Mouse (Mus musculus): ENCODE measurements around the gene Gm9964. TPM values are rescaled to one million over a fixed set of nuclear protein-coding genes. Genes with fewer than 3 reads are reported as not detected.

Gm9964 gene
- polyA plus RNA-seq, 1 experiment from 2014 or later = not detected

GRCm38 (mm10) chr11:79291651-79292050, 5.1 kb downstream of the Gm9964 start:
- no peaks in the 10 kb centered on the region for H3K9me3 ChIP-seq (ENCODE audit: control insufficient read depth, low read length)
- no peaks in the 10 kb centered on the region for H3K36me3 ChIP-seq (ENCODE audit: control insufficient read depth, insufficient read depth, low read length)
- H3K4me3 ChIP-seq (ENCODE audit: low read depth, low read length) = no peak overlapping the region
- no peaks in the 10 kb centered on the region for H3K27me3 ChIP-seq (replicated peaks; ENCODE audit: control insufficient read depth, insufficient read depth, low read length)
- H3K4me1 ChIP-seq (replicated peaks; ENCODE audit: control insufficient read depth, insufficient read depth, low read length) = peaks cover 7% of the 10 kb centered on the region
- DNase-seq (ENCODE audit: low spot score) (no peak), ATAC-seq (replicated peaks; ENCODE audit: low FRiP score) (no peak)
- no peak overlapping the region for H3K4me2 ChIP-seq
- H3K9ac ChIP-seq (ENCODE audit: low read depth, low read length) = no peak overlapping the region
- 56% methylated on average over 5 of the region's 5 CpGs for WGBS
- no peak overlapping the region for H3K27ac ChIP-seq (ENCODE audit: low read depth, low read length)

- H3K4me2 ChIP-seq = no peak overlapping the region
- H3K36me3 ChIP-seq (ENCODE audit: control insufficient read depth, insufficient read depth, low read length) = no peaks in the 10 kb centered on the region
- 43% methylated on average over 2 of the region's 2 CpGs for WGBS
- no peak for ATAC-seq (replicated peaks; ENCODE audit: low FRiP score)
- no peak for DNase-seq (ENCODE audit: low spot score)
- peaks cover 12% of the 10 kb centered on the region for H3K4me1 ChIP-seq (replicated peaks; ENCODE audit: control insufficient read depth, insufficient read depth, low read length)
- no peak overlapping the region for H3K27ac ChIP-seq (ENCODE audit: low read depth, low read length)
- H3K4me3 ChIP-seq (ENCODE audit: low read depth, low read length) = no peak overlapping the region
- H3K9ac ChIP-seq (ENCODE audit: low read depth, low read length) = no peak overlapping the region
- H3K9me3 ChIP-seq (ENCODE audit: control insufficient read depth, low read length) = no peaks in the 10 kb centered on the region
- H3K27me3 ChIP-seq (replicated peaks; ENCODE audit: control insufficient read depth, insufficient read depth, low read length) = no peaks in the 10 kb centered on the region
These were observed 6.2 kb downstream of the Gm9964 start for GRCm38 (mm10) chr11:79290473-79290872.

- no peak overlapping the region for H3K9ac ChIP-seq (ENCODE audit: low read depth, low read length)
- 76% methylated on average over 5 of the region's 5 CpGs for WGBS
- no peaks in the 10 kb centered on the region for H3K36me3 ChIP-seq (ENCODE audit: control insufficient read depth, insufficient read depth, low read length)
- H3K4me2 ChIP-seq = no peak overlapping the region
- ATAC-seq (replicated peaks; ENCODE audit: low FRiP score) = no peak
- DNase-seq (ENCODE audit: low spot score) = no peak
- peaks cover 12% of the 10 kb centered on the region for H3K4me1 ChIP-seq (replicated peaks; ENCODE audit: control insufficient read depth, insufficient read depth, low read length)
- H3K27me3 ChIP-seq (replicated peaks; ENCODE audit: control insufficient read depth, insufficient read depth, low read length) = no peaks in the 10 kb centered on the region
- H3K4me3 ChIP-seq (ENCODE audit: low read depth, low read length) = no peak overlapping the region
- no peaks in the 10 kb centered on the region; the same call in 1 of the 2 replicates for H3K9me3 ChIP-seq (ENCODE audit: control insufficient read depth, low read length)
- no peak overlapping the region for H3K27ac ChIP-seq (ENCODE audit: low read depth, low read length)
These were observed 7.6 kb downstream of the Gm9964 start for GRCm38 (mm10) chr11:79288913-79289640.

GRCm38 (mm10) chr11:79288278-79288843, 8.3 kb downstream of the Gm9964 start:
- Histone ChIP-seq H3K9ac (ENCODE audit: low read depth, low read length) (no peak overlapping the region), H3K36me3 (ENCODE audit: control insufficient read depth, insufficient read depth, low read length) (no peaks in the 10 kb centered on the region), H3K9me3 (ENCODE audit: control insufficient read depth, low read length) (no peaks in the 10 kb centered on the region; the same call in 1 of the 2 replicates), H3K4me3 (ENCODE audit: low read depth, low read length) (no peak overlapping the region), H3K27ac (ENCODE audit: low read depth, low read length) (no peak overlapping the region), H3K4me2 (no peak overlapping the region), H3K27me3 (replicated peaks; ENCODE audit: control insufficient read depth, insufficient read depth, low read length) (no peaks in the 10 kb centered on the region), H3K4me1 (replicated peaks; ENCODE audit: control insufficient read depth, insufficient read depth, low read length) (peaks cover 12% of the 10 kb centered on the region)
- DNase-seq (ENCODE audit: low spot score) (no peak), ATAC-seq (replicated peaks; ENCODE audit: low FRiP score) (no peak)
- 76% methylated on average over 7 of the region's 7 CpGs for WGBS

GRCm38 (mm10) chr11:79287447-79287846, 9.3 kb downstream of the Gm9964 start:
- Histone ChIP-seq H3K4me3 (ENCODE audit: low read depth, low read length) (no peak overlapping the region), H3K27me3 (replicated peaks; ENCODE audit: control insufficient read depth, insufficient read depth, low read length) (no peaks in the 10 kb centered on the region), H3K4me2 (peak overlapping the region; percentile 49), H3K36me3 (ENCODE audit: control insufficient read depth, insufficient read depth, low read length) (no peaks in the 10 kb centered on the region), H3K27ac (ENCODE audit: low read depth, low read length) (peak overlapping the region; percentile 51), H3K4me1 (replicated peaks; ENCODE audit: control insufficient read depth, insufficient read depth, low read length) (peaks cover 12% of the 10 kb centered on the region), H3K9ac (ENCODE audit: low read depth, low read length) (no peak overlapping the region), H3K9me3 (ENCODE audit: control insufficient read depth, low read length) (no peaks in the 10 kb centered on the region; the same call in 1 of the 2 replicates)
- ATAC-seq (replicated peaks; ENCODE audit: low FRiP score) (no peak; the same call in 1 of the 2 replicates), DNase-seq (ENCODE audit: low spot score) (no peak)
- WGBS = 33% methylated on average over 6 of the region's 6 CpGs

- WGBS = 13% methylated on average over 9 of the region's 9 CpGs
These were observed 10.4 kb downstream of the Gm9964 start for GRCm38 (mm10) chr11:79286305-79286799.

GRCm38 (mm10) chr11:79283350-79284030, 13.2 kb downstream of the Gm9964 start:
- Histone ChIP-seq H3K4me2 (no peak overlapping the region), H3K9ac (ENCODE audit: low read depth, low read length) (no peak overlapping the region), H3K36me3 (ENCODE audit: control insufficient read depth, insufficient read depth, low read length) (no peaks in the 10 kb centered on the region), H3K9me3 (ENCODE audit: control insufficient read depth, low read length) (no peaks in the 10 kb centered on the region; the same call in 1 of the 2 replicates), H3K27ac (ENCODE audit: low read depth, low read length) (no peak overlapping the region), H3K4me3 (ENCODE audit: low read depth, low read length) (no peak overlapping the region), H3K27me3 (replicated peaks; ENCODE audit: control insufficient read depth, insufficient read depth, low read length) (no peaks in the 10 kb centered on the region), H3K4me1 (replicated peaks; ENCODE audit: control insufficient read depth, insufficient read depth, low read length) (peaks cover 12% of the 10 kb centered on the region)
- DNase-seq (ENCODE audit: low spot score) = no peak
- 83% methylated on average over 4 of the region's 4 CpGs for WGBS
- no peak for ATAC-seq (replicated peaks; ENCODE audit: low FRiP score)

More at GRCm38 (mm10) chr11:79286305-79286799, 10.4 kb downstream of the Gm9964 start:
- peak overlapping the region; percentile 71 for H3K27ac ChIP-seq (ENCODE audit: low read depth, low read length)
- no peaks in the 10 kb centered on the region for H3K27me3 ChIP-seq (replicated peaks; ENCODE audit: control insufficient read depth, insufficient read depth, low read length)
- H3K9ac ChIP-seq (ENCODE audit: low read depth, low read length) = 0 out of 2 replicates have a peak overlapping the region, but pooled peaks have one; percentile 23
- H3K4me3 ChIP-seq (ENCODE audit: low read depth, low read length) = no peak overlapping the region
- DNase-seq (ENCODE audit: low spot score) (no peak), ATAC-seq (replicated peaks; ENCODE audit: low FRiP score) (peak; percentile 41; the same call in 1 of the 2 replicates)
- peaks cover 12% of the 10 kb centered on the region for H3K4me1 ChIP-seq (replicated peaks; ENCODE audit: control insufficient read depth, insufficient read depth, low read length)
- H3K36me3 ChIP-seq (ENCODE audit: control insufficient read depth, insufficient read depth, low read length) = no peaks in the 10 kb centered on the region
- no peaks in the 10 kb centered on the region; the same call in 1 of the 2 replicates for H3K9me3 ChIP-seq (ENCODE audit: control insufficient read depth, low read length)
- H3K4me2 ChIP-seq = peak overlapping the region; percentile 49

- 64% methylated on average over 5 of the region's 5 CpGs for WGBS
These were observed 15.3 kb downstream of the Gm9964 start for GRCm38 (mm10) chr11:79281396-79281795.

More at GRCm38 (mm10) chr11:79281396-79281795, 15.3 kb downstream of the Gm9964 start:
- H3K27me3 ChIP-seq (replicated peaks; ENCODE audit: control insufficient read depth, insufficient read depth, low read length) = no peaks in the 10 kb centered on the region
- no peak overlapping the region for H3K4me2 ChIP-seq
- H3K4me3 ChIP-seq (ENCODE audit: low read depth, low read length) = no peak overlapping the region
- no peak overlapping the region for H3K27ac ChIP-seq (ENCODE audit: low read depth, low read length)
- peaks cover 2% of the 10 kb centered on the region for H3K4me1 ChIP-seq (replicated peaks; ENCODE audit: control insufficient read depth, insufficient read depth, low read length)
- no peaks in the 10 kb centered on the region for H3K36me3 ChIP-seq (ENCODE audit: control insufficient read depth, insufficient read depth, low read length)
- no peak overlapping the region for H3K9ac ChIP-seq (ENCODE audit: low read depth, low read length)
- no peak for ATAC-seq (replicated peaks; ENCODE audit: low FRiP score)
- DNase-seq (ENCODE audit: low spot score) = no peak
- no peaks in the 10 kb centered on the region; the same call in 1 of the 2 replicates for H3K9me3 ChIP-seq (ENCODE audit: control insufficient read depth, low read length)
